Comparison of ENCODE assay signal across 8 mouse cellular contexts in genomic region chr4:40268835-40269234, GRCm38 (mm10). TPM values are rescaled to one million over a fixed set of nuclear protein-coding genes. Genes with fewer than 3 reads are reported as not detected.
DNase-seq lines count a peak whose midpoint lies in the region; ATAC-seq and TF ChIP-seq lines count a peak whose summit lies in the region.

No protein-coding gene starts in this region.

- no peak for DNase-seq in kidney, postnatal 0 days (ENCODE audit: low spot score)
- no peak for DNase-seq in kidney, adult 18-20 months
- DNase-seq in liver, embryonic 11.5 days (ENCODE audit: low spot score), result no peak
- no peak for DNase-seq in adrenal gland, adult 8-10 months
- DNase-seq in kidney, adult 11 months, result no peak

- 0 out of 2 replicates have a peak, but pooled peaks have one; percentile 9 for TF ChIP-seq POLR2A in bone marrow, adult 2 months (IDR thresholded peaks at IDR 0.05; ENCODE audit: borderline replicate concordance, control insufficient read depth, low read depth, low read length)

- peak overlapping the region; percentile 73 for H3K4me3 ChIP-seq in kidney, postnatal 0 days (replicated peaks; ENCODE audit: low read depth, low read length)
- peak overlapping the region; percentile 97 for H3K4me3 ChIP-seq in bone marrow, adult 2 months (replicated peaks; ENCODE audit: control insufficient read depth, low read depth, low read length)
- H3K4me3 ChIP-seq in forebrain, embryonic 15.5 days, result peak overlapping the region; percentile 74
- H3K4me3 ChIP-seq in liver, embryonic 11.5 days (ENCODE audit: low read depth, low read length), result peak overlapping the region; percentile 89
- H3K4me3 ChIP-seq in stomach, embryonic 14.5 days (ENCODE audit: low read depth, low read length), result peak overlapping the region; percentile 88

- peak overlapping the region; percentile 99 for H3K27ac ChIP-seq in kidney, postnatal 0 days
- H3K27ac ChIP-seq in bone marrow, adult 2 months (ENCODE audit: control insufficient read depth, insufficient read depth, low read depth, low read length, poor library complexity), result peak overlapping the region; percentile 98
- peak overlapping the region; percentile 98 for H3K27ac ChIP-seq in forebrain, embryonic 15.5 days (replicated peaks)
- H3K27ac ChIP-seq in liver, embryonic 11.5 days (ENCODE audit: low read depth, low read length), result peak overlapping the region; percentile 98
- peak overlapping the region; percentile 98 for H3K27ac ChIP-seq in stomach, embryonic 14.5 days (ENCODE audit: low read length)

- no peaks in the 10 kb centered on the region for H3K27me3 ChIP-seq in kidney, postnatal 0 days (ENCODE audit: insufficient read depth, low read length)
- no peaks in the 10 kb centered on the region for H3K27me3 ChIP-seq in forebrain, embryonic 15.5 days
- no peaks in the 10 kb centered on the region for H3K27me3 ChIP-seq in liver, embryonic 11.5 days (replicated peaks; ENCODE audit: control insufficient read depth, insufficient read depth, low read length)
- no peaks in the 10 kb centered on the region for H3K27me3 ChIP-seq in stomach, embryonic 14.5 days (ENCODE audit: control insufficient read depth, insufficient read depth, low read length)

- no peak for ATAC-seq in kidney, postnatal 0 days (replicated peaks; ENCODE audit: low FRiP score, low read depth)
- peak; percentile 10; the same call in 1 of the 2 replicates for ATAC-seq in forebrain, embryonic 15.5 days (replicated peaks)
- no peak for ATAC-seq in liver, embryonic 11.5 days (replicated peaks; ENCODE audit: low FRiP score)
- ATAC-seq in stomach, embryonic 14.5 days (ENCODE audit: insufficient number of reproducible peaks, insufficient read depth, low FRiP score, low read depth), result no peak

- peak overlapping the region; percentile 78 for H3K9ac ChIP-seq in kidney, postnatal 0 days (ENCODE audit: low read depth, low read length)
- peak overlapping the region; percentile 77 for H3K9ac ChIP-seq in forebrain, embryonic 15.5 days (replicated peaks)
- peak overlapping the region; percentile 94 for H3K9ac ChIP-seq in liver, embryonic 11.5 days (ENCODE audit: low read depth, low read length)
- H3K9ac ChIP-seq in stomach, embryonic 14.5 days (replicated peaks; ENCODE audit: low read depth, low read length), result peak overlapping the region; percentile 84

- H3K36me3 ChIP-seq in kidney, postnatal 0 days (ENCODE audit: insufficient read depth, low read length), result 0 out of 2 replicates have a peak, but pooled peaks cover 6% of the 10 kb centered on the region
- peaks cover 10% of the 10 kb centered on the region; the same call in 1 of the 2 replicates for H3K36me3 ChIP-seq in forebrain, embryonic 15.5 days
- H3K36me3 ChIP-seq in liver, embryonic 11.5 days (ENCODE audit: control insufficient read depth, insufficient read depth, low read length), result peaks cover 7% of the 10 kb centered on the region; the same call in 1 of the 2 replicates
- H3K36me3 ChIP-seq in stomach, embryonic 14.5 days (ENCODE audit: control insufficient read depth, insufficient read depth, low read length), result peaks cover 42% of the 10 kb centered on the region

- TF ChIP-seq CTCF in kidney, postnatal 0 days (IDR thresholded peaks at IDR 0.05; ENCODE audit: low read depth), result no peak
- no peak for TF ChIP-seq CTCF in bone marrow, adult 2 months (IDR thresholded peaks at IDR 0.05; ENCODE audit: control insufficient read depth, insufficient read depth, low read length)

- H3K9me3 ChIP-seq in kidney, postnatal 0 days (replicated peaks; ENCODE audit: low read length), result no peaks in the 10 kb centered on the region
- H3K9me3 ChIP-seq in forebrain, embryonic 15.5 days, result no peaks in the 10 kb centered on the region
- H3K9me3 ChIP-seq in liver, embryonic 11.5 days (ENCODE audit: control insufficient read depth, low read length), result no peaks in the 10 kb centered on the region
- no peaks in the 10 kb centered on the region for H3K9me3 ChIP-seq in stomach, embryonic 14.5 days (ENCODE audit: control insufficient read depth, low read depth, low read length)

- H3K4me2 ChIP-seq in kidney, postnatal 0 days (ENCODE audit: low read length), result peak overlapping the region; percentile 77
- H3K4me2 ChIP-seq in forebrain, embryonic 15.5 days (replicated peaks), result peak overlapping the region; percentile 82
- peak overlapping the region; percentile 96 for H3K4me2 ChIP-seq in liver, embryonic 11.5 days
- H3K4me2 ChIP-seq in stomach, embryonic 14.5 days (replicated peaks; ENCODE audit: low read depth, low read length), result peak overlapping the region; percentile 91

- under 1% methylated on average over 16 of the region's 16 CpGs for WGBS in kidney, postnatal 0 days
- under 1% methylated on average over 16 of the region's 16 CpGs for WGBS in bone marrow, adult 2 months
- WGBS in forebrain, embryonic 15.5 days, result 0% methylated on average over 16 of the region's 16 CpGs
- under 1% methylated on average over 16 of the region's 16 CpGs for WGBS in liver, embryonic 11.5 days
- 0% methylated on average over 16 of the region's 16 CpGs for WGBS in stomach, embryonic 14.5 days

- H3K4me1 ChIP-seq in kidney, postnatal 0 days (replicated peaks; ENCODE audit: insufficient read depth, low read length), result peaks cover 7% of the 10 kb centered on the region; the same call in 1 of the 2 replicates
- peaks cover 1% of the 10 kb centered on the region; the same call in 1 of the 2 replicates for H3K4me1 ChIP-seq in bone marrow, adult 2 months (ENCODE audit: control insufficient read depth, insufficient read depth, low read length)
- H3K4me1 ChIP-seq in forebrain, embryonic 15.5 days, result peaks cover 32% of the 10 kb centered on the region
- H3K4me1 ChIP-seq in liver, embryonic 11.5 days (replicated peaks; ENCODE audit: control insufficient read depth, insufficient read depth, low read length), result peaks cover 13% of the 10 kb centered on the region
- peaks cover 14% of the 10 kb centered on the region for H3K4me1 ChIP-seq in stomach, embryonic 14.5 days (ENCODE audit: control insufficient read depth, insufficient read depth, low read length)

RNA-seq across cellular contexts. Expression of gene Smim27, which starts 0.5 kb away (rescaled TPM):
- 54.9 and 62.9 TPM in 2 replicates for polyA plus RNA-seq in kidney, postnatal 0 days (2015; fragmentation: Nextera tagmentation; extraction: Ambion mirVana)
- 12.2 and 13.7 TPM in 2 replicates for polyA plus RNA-seq in bone marrow, adult 2 months (2011; ENCODE audit: insufficient read depth, insufficient read length, low replicate concordance, missing spikeins)
- 16.9 and 17.9 TPM in 2 replicates for polyA plus RNA-seq in forebrain, embryonic 15.5 days (2015; fragmentation: Nextera tagmentation; extraction: Ambion mirVana)
- 21.1 and 25.0 TPM in 2 replicates for polyA plus RNA-seq in liver, embryonic 11.5 days (2014; fragmentation: Nextera tagmentation; extraction: Ambion mirVana)
- 38.6 and 48.8 TPM in 2 replicates for polyA plus RNA-seq in stomach, embryonic 14.5 days (2014; fragmentation: Nextera tagmentation; extraction: Ambion mirVana)
- 10 to 100 TPM; 39.1 to 77.7 (median 55.6) TPM for total RNA-seq in adrenal gland, adult 8-10 months (2022)

RNA-seq across cellular contexts. Expression of gene Topors, which starts 0.8 kb away (rescaled TPM):
- polyA plus RNA-seq in kidney, postnatal 0 days (2015; fragmentation: Nextera tagmentation; extraction: Ambion mirVana), result 30.8 and 35.5 TPM in 2 replicates
- 7.9 and 20.6 TPM in 2 replicates for polyA plus RNA-seq in bone marrow, adult 2 months (2011; ENCODE audit: insufficient read depth, insufficient read length, low replicate concordance, missing spikeins)
- 40.7 and 41.5 TPM in 2 replicates for polyA plus RNA-seq in forebrain, embryonic 15.5 days (2015; fragmentation: Nextera tagmentation; extraction: Ambion mirVana)
- polyA plus RNA-seq in liver, embryonic 11.5 days (2014; fragmentation: Nextera tagmentation; extraction: Ambion mirVana), result 38.4 and 38.5 TPM in 2 replicates
- polyA plus RNA-seq in stomach, embryonic 14.5 days (2014; fragmentation: Nextera tagmentation; extraction: Ambion mirVana), result 40.6 and 43.7 TPM in 2 replicates
- total RNA-seq in adrenal gland, adult 8-10 months (2022), result 10 to 100 TPM; 29.0 to 30.4 (median 29.9) TPM

RNA-seq across cellular contexts. Expression of gene Ndufb6, which starts 10.4 kb away (rescaled TPM):
- 524 and 542 TPM in 2 replicates for polyA plus RNA-seq in kidney, postnatal 0 days (2015; fragmentation: Nextera tagmentation; extraction: Ambion mirVana)
- polyA plus RNA-seq in bone marrow, adult 2 months (2011; ENCODE audit: insufficient read depth, insufficient read length, low replicate concordance, missing spikeins), result 30.4 and 44.1 TPM in 2 replicates
- polyA plus RNA-seq in forebrain, embryonic 15.5 days (2015; fragmentation: Nextera tagmentation; extraction: Ambion mirVana), result 286 and 305 TPM in 2 replicates
- 292 and 305 TPM in 2 replicates for polyA plus RNA-seq in liver, embryonic 11.5 days (2014; fragmentation: Nextera tagmentation; extraction: Ambion mirVana)
- polyA plus RNA-seq in stomach, embryonic 14.5 days (2014; fragmentation: Nextera tagmentation; extraction: Ambion mirVana), result 294 and 304 TPM in 2 replicates
- 100 to 1,000 TPM; 151 to 218 (median 179) TPM for total RNA-seq in adrenal gland, adult 8-10 months (2022)

RNA-seq across cellular contexts. Expression of gene Ddx58, which starts 29.2 kb away (rescaled TPM):
- 11.9 and 14.0 TPM in 2 replicates for polyA plus RNA-seq in kidney, postnatal 0 days (2015; fragmentation: Nextera tagmentation; extraction: Ambion mirVana)
- 11.1 and 17.6 TPM in 2 replicates for polyA plus RNA-seq in bone marrow, adult 2 months (2011; ENCODE audit: insufficient read depth, insufficient read length, low replicate concordance, missing spikeins)
- 2.7 and 3.2 TPM in 2 replicates for polyA plus RNA-seq in forebrain, embryonic 15.5 days (2015; fragmentation: Nextera tagmentation; extraction: Ambion mirVana)
- polyA plus RNA-seq in liver, embryonic 11.5 days (2014; fragmentation: Nextera tagmentation; extraction: Ambion mirVana), result 2.5 and 2.9 TPM in 2 replicates
- 16.7 and 17.1 TPM in 2 replicates for polyA plus RNA-seq in stomach, embryonic 14.5 days (2014; fragmentation: Nextera tagmentation; extraction: Ambion mirVana)
- total RNA-seq in adrenal gland, adult 8-10 months (2022), result 10 to 100 TPM; 34.0 to 40.5 (median 37.5) TPM
